In genomic region chr11:101647093-101647492, GRCm38 (mm10) we compare ENCODE assay signal across 1 mouse cellular context.
TF ChIP-seq lines count a peak whose summit lies in the region.

No protein-coding gene starts in this region.

TF ChIP-seq in MEL, 35 proteins besides CTCF, POLR2A, EP300 and RAD21:
- TF ChIP-seq TBP (IDR thresholded peaks at IDR 0.05; ENCODE audit: low read depth, low read length): peak; percentile 72
TF ChIP-seq in MEL: peak in this region for 1; not testable (repeated sequence) for 34.
